Mouse (Mus musculus) frontal cortex, postnatal 36 days (tissue): ENCODE measurements around the gene Slc22a16.

ENCODE experiments used
- DNase-seq, 2 experiments: peaks; one replicate each; pipeline ENCODE4 v3.0.0; 2022; ENCODE audit warnings: low spot score in 2 of 2

Slc22a16 gene

GRCm38 (mm10) chr10:40604706-40605394 is 34.7 kb downstream of the Slc22a16 start:
- DNase-seq = no peak

GRCm38 (mm10) chr10:40617973-40618372 is 47.8 kb downstream of the Slc22a16 start:
- DNase-seq = no peak

GRCm38 (mm10) chr10:40619760-40620159 is 49.6 kb downstream of the Slc22a16 start:
- DNase-seq = no peak

GRCm38 (mm10) chr10:40629140-40629539 is 59.0 kb downstream of the Slc22a16 start:
- no peak for DNase-seq

GRCm38 (mm10) chr10:40629656-40630311 is 59.6 kb downstream of the Slc22a16 start, which contains the start of gene Ddo:
Gene Ddo (plus strand): TSS chr10:40630011.
- peak in 1 of 2 experiments; percentile 20 for DNase-seq

GRCm38 (mm10) chr10:40630457-40630856 is 60.3 kb downstream of the Slc22a16 start:
- DNase-seq = no peak

GRCm38 (mm10) chr10:40630961-40631360 is 60.8 kb downstream of the Slc22a16 start:
- no peak for DNase-seq

- DNase-seq = no peak
These were observed 62.0 kb downstream of the Slc22a16 start for GRCm38 (mm10) chr10:40632087-40632486.

GRCm38 (mm10) chr10:40637331-40637730 is 67.2 kb downstream of the Slc22a16 start:
- no peak for DNase-seq

- peak; percentile 82 to 90 for DNase-seq
These were observed 68.1 kb downstream of the Slc22a16 start for GRCm38 (mm10) chr10:40638276-40638675.

GRCm38 (mm10) chr10:40638823-40639819 is 69.0 kb downstream of the Slc22a16 start:
- peak; percentile 55 to 62 for DNase-seq

- DNase-seq = no peak
These were observed 70.3 kb downstream of the Slc22a16 start for GRCm38 (mm10) chr10:40640406-40640805.

- DNase-seq = no peak
These were observed 71.8 kb downstream of the Slc22a16 start for GRCm38 (mm10) chr10:40641901-40642300.

GRCm38 (mm10) chr10:40643126-40643525 is 73.0 kb downstream of the Slc22a16 start:
- no peak for DNase-seq

GRCm38 (mm10) chr10:40644456-40644855 is 74.3 kb downstream of the Slc22a16 start:
- no peak for DNase-seq

GRCm38 (mm10) chr10:40645346-40645745 is 75.2 kb downstream of the Slc22a16 start:
- no peak for DNase-seq

GRCm38 (mm10) chr10:40648776-40649175 is 78.6 kb downstream of the Slc22a16 start:
- DNase-seq = no peak

GRCm38 (mm10) chr10:40649634-40650033 is 79.5 kb downstream of the Slc22a16 start:
- DNase-seq = no peak

- no peak for DNase-seq
These were observed 81.5 kb downstream of the Slc22a16 start for GRCm38 (mm10) chr10:40651676-40652075.
